ENCODE assay signal across 16 mouse cellular contexts in genomic region chr10:12813881-12814280, GRCm38 (mm10). TPM values are rescaled to one million over a fixed set of nuclear protein-coding genes. Genes with fewer than 3 reads are reported as not detected.
DNase-seq lines count a peak whose midpoint lies in the region; ATAC-seq and TF ChIP-seq lines count a peak whose summit lies in the region.
"Had no signal": no experiment of that assay in that cellular context is flagged by ENCODE, and none has a peak within 500 bp of the region (broad histone marks: within the 10 kb centered on the region; RNA-seq: fewer than 3 reads in every experiment).

No protein-coding gene starts in this region.

- no peaks in the 10 kb centered on the region for H3K79me2 ChIP-seq in MEL (ENCODE audit: control insufficient read depth, insufficient read depth, low read length, poor library complexity)

- no peaks in the 10 kb centered on the region for H3K27me3 ChIP-seq in erythroblast, embryonic 14.5 days (ENCODE audit: control insufficient read depth)
- H3K27me3 ChIP-seq in MEL (ENCODE audit: control insufficient read depth in 1 of 2, insufficient read depth in 2 of 2, low read length in 2 of 2) = no peaks in the 10 kb centered on the region
- no peaks in the 10 kb centered on the region for H3K27me3 ChIP-seq in liver, embryonic 16.5 days (ENCODE audit: control insufficient read depth, insufficient read depth, low read depth, low read length)
- H3K27me3 ChIP-seq in forebrain, embryonic 15.5 days = no peaks in the 10 kb centered on the region
- H3K27me3 ChIP-seq: forebrain, embryonic 13.5 days; neural tube, embryonic 12.5 days had no signal

- no peak for ATAC-seq in erythroblast, adult 5-6 weeks (replicated peaks; ENCODE audit: low FRiP score, poor library complexity, severe bottlenecking)
- no peak for ATAC-seq in liver, embryonic 16.5 days (ENCODE audit: low read depth)
- ATAC-seq in forebrain, embryonic 15.5 days (replicated peaks) = no peak
- ATAC-seq: forebrain, embryonic 13.5 days; hindbrain, embryonic 16.5 days had no signal

- 29% methylated on average over 4 of the region's 4 CpGs for WGBS in liver, embryonic 16.5 days (ENCODE audit: insufficient replicate concordance)
- WGBS in forebrain, embryonic 15.5 days = 83% methylated on average over 4 of the region's 4 CpGs

- H3K4me3 ChIP-seq in erythroblast, embryonic 14.5 days (replicated peaks) = peak overlapping the region; percentile 53
- H3K4me3 ChIP-seq in left cerebral cortex, adult 2 months = no peak overlapping the region
- H3K4me3 ChIP-seq in MEL (ENCODE audit: control insufficient read depth in 1 of 2, insufficient read depth in 1 of 2, low read depth in 2 of 2, low read length in 2 of 2) = peak overlapping the region; percentile 67 to 79
- H3K4me3 ChIP-seq in liver, embryonic 16.5 days (ENCODE audit: low read depth, low read length) = no peak overlapping the region
- no peak overlapping the region for H3K4me3 ChIP-seq in forebrain, embryonic 15.5 days
- H3K4me3 ChIP-seq: forebrain, embryonic 13.5 days; limb, embryonic 10.5 days; neural tube, embryonic 12.5 days had no signal

- TF ChIP-seq CTCF in left cerebral cortex, adult 2 months (IDR thresholded peaks at IDR 0.05) = no peak
- TF ChIP-seq CTCF in MEL (IDR thresholded peaks at IDR 0.05 in 2 of 3, conservative IDR thresholded peaks at IDR 0.05 in 1 of 3; ENCODE audit: control insufficient read depth in 1 of 3, insufficient read depth in 1 of 3, low read depth in 2 of 3, low read length in 3 of 3, poor library complexity in 1 of 3, severe bottlenecking in 1 of 3) = no peak

- no peak for TF ChIP-seq POLR2A in MEL (IDR thresholded peaks at IDR 0.05; ENCODE audit: control insufficient read depth in 1 of 2, insufficient read depth in 1 of 2, low read depth in 1 of 2, low read length in 2 of 2, poor library complexity in 1 of 2)

- intact Hi-C loops in left cerebral cortex, adult 2 months (cut with DNase I) = no loop called here

- no peak for TF ChIP-seq EP300 in MEL (IDR thresholded peaks at IDR 0.05; ENCODE audit: low read depth in 1 of 2, low read length in 2 of 2)

- no peak for DNase-seq in left cerebral cortex, adult 2 months (ENCODE audit: extremely low spot score in 1 of 2, low spot score in 2 of 2)
- DNase-seq in left cerebral cortex, adult 18-20 months (ENCODE audit: low spot score in 2 of 2) = no peak
- DNase-seq in MEL (ENCODE audit: low read depth, low spot score) = no peak
- DNase-seq in Muller cell, postnatal 12 days (ENCODE audit: inconsistent ontology term) = no peak
- DNase-seq: cerebellum, adult 9-10 months; gastrocnemius, postnatal 14 days; midbrain, embryonic 14.5 days; retina, postnatal 1 day had no signal

- H3K9me3 ChIP-seq in erythroblast, embryonic 14.5 days (ENCODE audit: control insufficient read depth, low read length) = no peaks in the 10 kb centered on the region
- no peaks in the 10 kb centered on the region for H3K9me3 ChIP-seq in MEL (replicated peaks; ENCODE audit: insufficient read depth, low read length)
- H3K9me3 ChIP-seq in liver, embryonic 16.5 days (replicated peaks; ENCODE audit: control insufficient read depth, low read length) = no peaks in the 10 kb centered on the region
- no peaks in the 10 kb centered on the region for H3K9me3 ChIP-seq in forebrain, embryonic 15.5 days
- H3K9me3 ChIP-seq: forebrain, embryonic 13.5 days; limb, embryonic 10.5 days; neural tube, embryonic 12.5 days had no signal

- peak overlapping the region; percentile 68; the same call in 1 of the 2 replicates for H3K4me2 ChIP-seq in liver, embryonic 16.5 days (ENCODE audit: low read depth, low read length)
- no peak overlapping the region for H3K4me2 ChIP-seq in forebrain, embryonic 15.5 days (replicated peaks)
- H3K4me2 ChIP-seq: forebrain, embryonic 13.5 days; neural tube, embryonic 12.5 days had no signal

- H3K36me3 ChIP-seq in erythroblast, embryonic 14.5 days (ENCODE audit: control insufficient read depth) = no peaks in the 10 kb centered on the region
- peaks cover 0 to 16% of the 10 kb centered on the region in 2 experiments; a peak in 2 of 4 replicates for H3K36me3 ChIP-seq in MEL (ENCODE audit: control insufficient read depth in 1 of 2, insufficient read depth in 2 of 2, low read length in 2 of 2)
- no peaks in the 10 kb centered on the region for H3K36me3 ChIP-seq in liver, embryonic 16.5 days (ENCODE audit: control insufficient read depth, insufficient read depth)
- H3K36me3 ChIP-seq in forebrain, embryonic 15.5 days = no peaks in the 10 kb centered on the region
- H3K36me3 ChIP-seq: limb, embryonic 10.5 days; neural tube, embryonic 12.5 days had no signal

- 0 out of 2 replicates have a peak overlapping the region, but pooled peaks have one; percentile 19 for H3K27ac ChIP-seq in left cerebral cortex, adult 2 months
- H3K27ac ChIP-seq in MEL (ENCODE audit: control insufficient read depth, low read depth, low read length) = peak overlapping the region; percentile 66
- peak overlapping the region; percentile 82; the same call in 1 of the 2 replicates for H3K27ac ChIP-seq in liver, embryonic 16.5 days (ENCODE audit: low read length)
- H3K27ac ChIP-seq in forebrain, embryonic 15.5 days (replicated peaks) = no peak overlapping the region
- H3K27ac ChIP-seq: forebrain, embryonic 13.5 days; limb, embryonic 10.5 days; neural tube, embryonic 12.5 days had no signal

- H3K4me1 ChIP-seq in erythroblast, embryonic 14.5 days (ENCODE audit: control insufficient read depth) = peaks cover 22% of the 10 kb centered on the region
- peaks cover 6 to 23% of the 10 kb centered on the region in 2 experiments for H3K4me1 ChIP-seq in MEL (ENCODE audit: control insufficient read depth in 1 of 2, insufficient read depth in 2 of 2, low read length in 2 of 2)
- peaks cover 37% of the 10 kb centered on the region for H3K4me1 ChIP-seq in liver, embryonic 16.5 days (ENCODE audit: control insufficient read depth, low read depth, low read length)
- 0 out of 2 replicates have a peak, but pooled peaks cover 5% of the 10 kb centered on the region for H3K4me1 ChIP-seq in forebrain, embryonic 15.5 days
- H3K4me1 ChIP-seq: neural tube, embryonic 12.5 days had no signal

- peak overlapping the region; percentile 39 for H3K9ac ChIP-seq in MEL (ENCODE audit: control insufficient read depth, low read depth, low read length, poor library complexity, severe bottlenecking)
- H3K9ac ChIP-seq in liver, embryonic 16.5 days (ENCODE audit: low read depth, low read length) = peak overlapping the region; percentile 31; the same call in 1 of the 2 replicates
- no peak overlapping the region for H3K9ac ChIP-seq in forebrain, embryonic 15.5 days (replicated peaks)
- H3K9ac ChIP-seq: forebrain, embryonic 13.5 days; neural tube, embryonic 12.5 days had no signal

- no peak for TF ChIP-seq RAD21 in MEL (IDR thresholded peaks at IDR 0.05; ENCODE audit: low read depth, low read length)

TF ChIP-seq in MEL, 35 proteins besides CTCF, POLR2A, EP300 and RAD21:
- TF ChIP-seq TBP (IDR thresholded peaks at IDR 0.05; ENCODE audit: low read depth, low read length) = no peak
- no peak for TF ChIP-seq CHD2 (IDR thresholded peaks at IDR 0.05; ENCODE audit: low read length)
- TF ChIP-seq MYC (IDR thresholded peaks at IDR 0.05; ENCODE audit: low read depth, low read length) = no peak
- no peak for TF ChIP-seq TCF12 (IDR thresholded peaks at IDR 0.05; ENCODE audit: low read depth, low read length)
- TF ChIP-seq POLR2AphosphoS2 (IDR thresholded peaks at IDR 0.05; ENCODE audit: low read length) = no peak
- TF ChIP-seq MAFK (IDR thresholded peaks at IDR 0.05; ENCODE audit: borderline replicate concordance, low read depth, low read length) = no peak
- no peak for TF ChIP-seq ELF1 (IDR thresholded peaks at IDR 0.05; ENCODE audit: low read depth, low read length)
- TF ChIP-seq NRF1 (IDR thresholded peaks at IDR 0.05; ENCODE audit: insufficient read depth, low read depth, low read length, poor library complexity, severe bottlenecking) = no peak
- no peak for TF ChIP-seq USF1 (IDR thresholded peaks at IDR 0.05; ENCODE audit: low read depth, low read length)
- TF ChIP-seq NELFE (IDR thresholded peaks at IDR 0.05; ENCODE audit: low read depth, low read length) = no peak
- TF ChIP-seq JUND (IDR thresholded peaks at IDR 0.05; ENCODE audit: low read depth, low read length) = no peak
- no peak for TF ChIP-seq USF2 (IDR thresholded peaks at IDR 0.05; ENCODE audit: borderline replicate concordance in 1 of 2, insufficient read depth in 1 of 2, low read depth in 1 of 2, low read length in 2 of 2)
- TF ChIP-seq MEF2A (IDR thresholded peaks at IDR 0.05; ENCODE audit: extremely low read depth, insufficient replicate concordance, low read depth, low read length, poor library complexity, severe bottlenecking) = no peak
- TF ChIP-seq ZC3H11A (IDR thresholded peaks at IDR 0.05; ENCODE audit: low read depth, low read length) = no peak

RNA-seq across cellular contexts. Expression of gene Utrn, which starts 55.3 kb away (rescaled TPM):
- 0.01 TPM in 2 replicates for polyA plus RNA-seq in erythroblast, embryonic 14.5 days (2012)
- 25.5 and 40.7 TPM in 2 replicates for total RNA-seq in erythroblast, adult 5-6 weeks (2015; ENCODE audit: low replicate concordance)
- 46.3 and 46.7 TPM in 2 replicates for total RNA-seq in erythroblast, adult 5-6 weeks (2017; ENCODE audit: low replicate concordance)
- total RNA-seq in left cerebral cortex, adult 2 months (2021) = 10 to 100 TPM; 65.4 to 69.3 TPM
- 10 to 100 TPM; 61.6 to 69.4 TPM for total RNA-seq in left cerebral cortex, adult 18-20 months (2021)
- 2.3 and 3.4 TPM in 2 replicates for total RNA-seq in MEL (2012; rRNA removed)
- polyA plus RNA-seq in MEL (2012; ENCODE audit: insufficient read depth in 1 of 2, insufficient read length in 2 of 2, low read depth in 1 of 2, low replicate concordance in 2 of 2, missing spikeins in 1 of 2) = 1 to 10 TPM in 1 of 2 experiments, not detected in 1; 4.3 TPM
- 8.6 and 10.2 TPM in 2 replicates for polyA plus RNA-seq in liver, embryonic 16.5 days (2015; fragmentation: Nextera tagmentation; extraction: Ambion mirVana)
- 17.8 and 18.4 TPM in 2 replicates for polyA plus RNA-seq in forebrain, embryonic 15.5 days (2015; fragmentation: Nextera tagmentation; extraction: Ambion mirVana)

Comparison
In these comparisons a context has a peak if more than half of its experiments do, and no peak if none do; other contexts are left out.
1. H3K4me3 ChIP-seq: peak in erythroblast, embryonic 14.5 days (single experiment) and MEL (2 of 2); none in left cerebral cortex, adult 2 months (single experiment), liver, embryonic 16.5 days (single experiment) and forebrain, embryonic 15.5 days (single experiment).